Mouse (Mus musculus): ENCODE measurements around the gene Dnah12.
"Not testable (repeated sequence)": the region's sequence is repeated elsewhere in the genome, so short reads cannot be mapped to it uniquely, and the experiment has no call there.

Dnah12 gene

DNA sequence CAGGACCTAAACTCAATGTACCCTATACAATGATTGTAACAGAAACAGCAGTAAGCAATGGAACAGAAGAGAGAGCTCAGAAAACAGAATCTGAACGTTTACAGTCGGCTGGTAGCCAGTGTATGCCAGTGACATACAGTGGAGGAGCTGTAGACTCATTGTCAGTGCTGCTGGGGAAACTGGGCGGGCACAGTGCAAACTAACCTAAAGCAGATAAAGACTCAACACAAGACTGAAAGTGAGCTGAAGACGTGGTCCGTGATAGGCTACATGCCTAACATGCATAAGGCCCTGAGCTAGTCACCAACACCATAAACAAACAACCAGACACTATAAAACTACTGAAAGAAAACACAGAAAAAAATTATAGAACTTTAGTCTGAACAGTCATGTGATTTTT is 188.6 kb downstream of the Dnah12 start:
- DNase-seq (ENCODE audit: low spot score) = no peak

- peak; percentile 18 for DNase-seq (ENCODE audit: low spot score)
These were observed 194.2 kb downstream of the Dnah12 start for GRCm38 (mm10) chr14:26887244-26887643.

GRCm38 (mm10) chr14:26890777-26891176 is 197.7 kb downstream of the Dnah12 start:
- no peak for DNase-seq (ENCODE audit: low spot score)

DNA sequence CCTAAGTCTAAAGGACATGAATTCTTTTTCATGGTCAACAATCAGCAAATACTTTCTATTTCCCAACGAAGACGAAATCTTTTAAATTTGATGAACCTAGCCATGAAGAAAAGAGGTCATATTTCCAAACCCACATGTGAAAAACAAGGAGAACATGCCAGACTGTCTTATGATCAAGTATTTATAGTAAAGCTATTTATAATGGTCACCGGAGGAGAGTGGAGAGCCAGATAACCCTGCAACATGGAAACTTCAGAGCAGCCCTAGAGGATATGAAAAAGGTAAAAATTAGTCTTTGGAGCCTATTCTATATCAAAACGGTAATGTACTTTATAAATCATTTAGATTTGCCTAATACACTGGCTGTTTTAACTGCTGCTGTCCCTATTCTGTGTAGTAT is 201.3 kb downstream of the Dnah12 start, which contains the start of gene Asb14:
Gene Asb14, plus strand, starts transcription at position 166 of the 400 bp plus-strand sequence.
- DNase-seq (ENCODE audit: low spot score) = no peak

DNA sequence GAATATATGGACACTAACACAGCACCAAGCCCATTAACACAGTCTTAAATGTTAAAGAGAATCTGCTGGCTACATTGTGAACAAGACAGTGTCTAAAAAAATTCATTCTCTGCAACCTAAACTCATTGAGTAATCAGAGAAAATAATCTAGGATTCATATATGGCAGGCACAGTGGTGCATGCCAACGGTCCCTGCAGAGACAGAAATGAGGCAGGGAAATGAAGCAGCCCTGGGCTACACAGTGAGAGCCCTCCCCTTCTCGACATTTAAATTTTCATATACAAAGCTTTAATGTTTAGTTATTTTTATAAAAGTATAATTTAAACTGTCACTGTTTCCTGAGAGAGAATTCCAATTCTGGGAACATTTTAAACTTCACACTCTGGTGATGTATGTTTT is 206.4 kb downstream of the Dnah12 start:
- DNase-seq (ENCODE audit: low spot score) = no peak

DNA sequence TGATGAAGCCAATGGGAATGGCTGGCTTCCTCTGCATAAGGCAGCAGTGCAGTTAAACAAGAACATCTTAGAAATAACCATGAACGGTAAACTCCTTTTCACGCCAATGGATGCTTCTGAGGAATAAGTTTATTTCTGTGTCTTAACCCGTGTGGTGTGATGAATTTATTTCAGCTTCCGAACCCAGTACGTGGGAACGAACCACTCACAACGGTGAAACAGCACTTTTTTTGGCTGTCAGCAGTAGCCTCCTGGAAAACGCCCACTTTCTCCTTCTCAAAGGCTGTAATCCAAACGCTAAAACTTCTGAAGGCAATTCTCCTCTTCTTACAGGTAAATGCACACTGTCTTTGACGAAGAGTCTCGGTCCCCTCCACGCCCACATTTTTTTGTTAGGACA is 207.8 kb downstream of the Dnah12 start:
- DNase-seq (ENCODE audit: low spot score) = no peak

DNA sequence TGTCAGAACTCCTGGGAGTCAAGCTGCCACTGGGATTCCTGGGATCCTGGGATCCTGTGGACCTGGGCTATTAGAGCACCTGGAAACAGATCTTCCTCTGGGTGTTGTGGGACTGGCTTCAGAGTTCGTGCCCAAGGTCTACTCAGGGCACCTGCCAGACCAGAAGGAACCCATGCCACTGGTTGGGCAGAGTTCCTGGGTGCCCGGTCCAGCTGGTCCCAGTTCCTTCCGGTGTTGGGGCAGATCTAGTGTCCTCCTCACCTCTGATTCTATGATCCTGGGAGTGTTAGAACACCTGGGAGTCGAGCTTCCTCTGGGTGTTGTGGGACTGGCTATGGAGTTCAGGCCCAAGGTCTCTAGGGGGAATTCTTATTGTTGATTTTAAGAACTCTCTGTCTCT is 214.3 kb downstream of the Dnah12 start:
- DNase-seq (ENCODE audit: low spot score) = no peak

- not testable (repeated sequence) for DNase-seq (ENCODE audit: low spot score)
These were observed 217.4 kb downstream of the Dnah12 start for GRCm38 (mm10) chr14:26910461-26910860.

DNA sequence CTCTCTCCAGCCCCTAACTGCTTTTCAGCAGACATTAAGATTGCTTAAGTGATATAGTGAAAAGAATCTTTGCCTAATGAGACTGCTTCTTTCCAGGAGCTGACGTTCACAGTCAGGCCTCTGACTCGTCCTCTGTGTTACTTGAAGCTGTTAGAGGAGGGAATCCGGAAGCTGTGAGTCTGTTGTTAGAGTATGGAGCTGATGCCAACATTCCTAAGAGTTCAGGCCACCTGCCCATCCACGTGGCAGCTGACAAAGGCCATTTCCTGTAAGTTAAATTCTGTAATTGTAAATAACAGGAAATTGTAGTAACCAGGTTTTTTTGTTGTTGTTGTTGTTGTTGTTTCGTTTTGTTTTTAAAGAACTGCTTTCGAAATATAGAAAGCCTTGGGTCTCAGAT is 218.1 kb downstream of the Dnah12 start:
- no peak for DNase-seq (ENCODE audit: low spot score)

GRCm38 (mm10) chr14:26911826-26912225 is 218.8 kb downstream of the Dnah12 start:
- DNase-seq (ENCODE audit: low spot score) = no peak

DNA sequence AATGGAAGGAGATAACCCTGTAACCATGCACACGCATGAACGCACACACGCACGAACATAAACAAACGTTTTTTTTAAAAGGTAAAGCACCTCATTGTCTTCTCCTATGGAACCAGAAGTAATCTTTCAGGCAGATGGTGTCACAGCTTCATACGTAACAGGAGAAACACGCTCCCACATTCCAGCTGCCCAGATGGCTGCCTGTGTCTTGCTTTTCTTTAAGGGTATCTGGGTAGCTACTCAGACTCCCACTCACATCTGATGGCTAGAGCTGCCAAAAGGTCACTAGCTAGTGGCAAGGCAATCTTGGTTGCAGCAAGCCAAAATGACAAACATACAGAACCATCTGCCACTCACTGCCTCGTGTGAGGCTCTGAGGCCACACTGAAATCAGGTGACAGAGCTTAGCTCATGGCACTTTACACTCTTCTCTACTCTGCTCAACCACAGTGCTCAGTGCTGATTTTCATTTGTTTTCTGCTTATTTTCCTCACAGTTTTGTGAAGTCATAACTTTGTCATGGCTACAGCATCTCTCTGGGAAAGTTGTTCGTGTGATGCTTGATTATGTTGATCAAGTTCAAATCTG is 220.7 kb downstream of the Dnah12 start:
- DNase-seq (ENCODE audit: low spot score) = no peak

GRCm38 (mm10) chr14:26919310-26919709 is 226.2 kb downstream of the Dnah12 start:
- DNase-seq (ENCODE audit: low spot score) = no peak

DNA sequence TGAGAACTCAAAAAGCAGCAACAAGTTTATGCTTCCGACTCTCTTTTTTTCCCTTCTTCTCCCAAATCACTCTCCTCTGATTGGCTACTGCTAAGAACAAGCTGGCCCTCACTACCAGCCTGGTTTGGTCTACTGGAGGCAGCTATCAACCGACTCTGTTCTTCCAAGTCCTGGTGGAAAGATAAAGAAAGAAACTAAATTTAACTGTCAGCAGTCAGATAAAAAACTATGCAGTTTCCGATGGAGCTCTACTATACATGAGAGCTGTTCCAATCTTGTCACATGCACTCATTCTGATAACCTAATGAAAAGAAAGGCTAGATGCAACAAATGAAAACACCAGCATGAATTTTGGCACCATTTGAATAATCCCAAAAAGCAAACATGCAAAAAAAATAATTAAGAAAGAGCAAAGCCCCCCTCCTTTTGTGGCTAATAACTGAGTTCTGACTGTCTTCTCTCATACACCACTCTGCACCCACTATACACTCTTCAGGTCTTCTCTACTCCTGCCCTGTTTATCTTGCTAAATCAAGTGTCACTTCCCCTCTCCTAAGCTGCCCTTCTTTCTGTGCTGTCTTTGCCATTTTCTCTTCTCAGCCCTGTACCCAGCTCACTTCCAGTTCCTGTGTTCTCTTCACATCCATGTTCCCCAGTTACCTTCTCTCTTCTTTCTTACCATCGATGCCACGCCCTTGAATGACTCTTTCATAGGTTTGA is 230.8 kb downstream of the Dnah12 start:
- no peak for DNase-seq (ENCODE audit: low spot score)

DNA sequence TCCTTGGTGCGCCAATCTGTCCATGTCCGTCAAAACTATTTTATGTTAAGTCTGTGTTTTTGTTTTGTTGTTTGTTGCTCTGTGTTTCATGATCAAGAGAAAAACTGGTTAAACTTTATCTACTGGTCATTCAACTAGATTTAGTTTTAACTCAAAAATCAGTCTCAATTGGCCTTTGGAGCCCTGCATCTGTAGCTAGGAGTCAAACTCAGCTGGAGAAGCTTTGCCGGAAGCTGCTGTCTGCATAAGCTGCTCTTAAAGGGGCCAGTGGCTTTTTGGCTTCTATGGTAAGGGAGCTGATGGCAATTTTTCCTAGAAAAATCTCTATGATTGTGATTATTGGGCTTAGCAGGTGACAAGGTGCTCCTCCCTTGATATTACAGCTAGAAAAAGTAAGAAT is 241.8 kb downstream of the Dnah12 start:
- DNase-seq (ENCODE audit: low spot score) = no peak

- no peak for DNase-seq (ENCODE audit: low spot score)
These were observed 242.5 kb downstream of the Dnah12 start for GRCm38 (mm10) chr14:26935558-26935957.

Measured in yolk sac, embryonic 10.5 days (tissue).